Mouse (Mus musculus) embryonic facial prominence, embryonic 14.5 days (tissue): ENCODE measurements around the gene Epo. TPM values are rescaled to one million over a fixed set of nuclear protein-coding genes. Genes with fewer than 3 reads are reported as not detected.

Experiments used
- ATAC-seq: fragments of 200-750 bp; cut with Nextera tagmentation; 2 replicates; pipeline ENCODE4 v1.8.0; 2017; ENCODE audit warnings: low read depth, moderate number of reproducible peaks, moderate TSS enrichment
- DNase-seq: peaks from one replicate; pipeline ENCODE4 v3.0.0-alpha.2; 2015; ENCODE audit warnings: low spot score
- H3K27ac ChIP-seq: fragments of 300-500 bp; sonication (generic); replicated peaks from 2 replicates; pipeline ENCODE4 v1.5.1; 2014; ENCODE audit warnings: low read depth, mild to moderate bottlenecking, low read length, moderate library complexity
- H3K27me3 ChIP-seq: fragments of 300-500 bp; sonication (generic); replicated peaks from 2 replicates; pipeline ENCODE4 v1.6.1; 2014; ENCODE audit warnings: low read length; ENCODE audit not compliant: control insufficient read depth, insufficient read depth
- H3K36me3 ChIP-seq: fragments of 300-500 bp; sonication (generic); 2 replicates; pipeline ENCODE4 v1.6.1; 2014; ENCODE audit warnings: low read length, mixed read lengths; ENCODE audit not compliant: control insufficient read depth, insufficient read depth
- H3K4me1 ChIP-seq: fragments of 300-500 bp; sonication (generic); 2 replicates; pipeline ENCODE4 v1.6.1; 2014; ENCODE audit warnings: antibody characterized with exemption, low read length; ENCODE audit not compliant: control insufficient read depth, insufficient read depth
- H3K4me2 ChIP-seq: fragments of 300-500 bp; sonication (generic); 2 replicates; pipeline ENCODE4 v1.6.1; 2014; ENCODE audit warnings: low read depth, mild to moderate bottlenecking, low read length, moderate library complexity, mixed read lengths
- H3K4me3 ChIP-seq: fragments of 300-500 bp; sonication (generic); 2 replicates; pipeline ENCODE4 v1.5.1; 2014; ENCODE audit warnings: low read depth, mild to moderate bottlenecking, low read length
- H3K9ac ChIP-seq: fragments of 300-500 bp; sonication (generic); 2 replicates; pipeline ENCODE4 v1.6.1; 2014; ENCODE audit warnings: low read depth, mild to moderate bottlenecking, low read length, moderate library complexity, mixed read lengths
- H3K9me3 ChIP-seq: fragments of 300-500 bp; sonication (generic); 2 replicates; pipeline ENCODE4 v1.6.1; 2016; ENCODE audit warnings: low read length; ENCODE audit not compliant: control insufficient read depth
- WGBS: fragments of 180-500 bp; shearing (Covaris S2); extraction: QIAGEN DNeasy Blood & Tissue Kit; methylation state at CpG from one replicate; pipeline ENCODE4 v1.1.7; 2014; 5-methylcytosine and 5-hydroxymethylcytosine counted together
- polyA plus RNA-seq: library from polyadenylated mRNA; unstranded; fragments of >200 nt; fragmentation: Nextera tagmentation; extraction: Ambion mirVana; gene quantifications from 2 replicates; pipeline ENCODE4 v1.2.1, GENCODE M21; 2014

The Epo gene
- polyA plus RNA-seq, 1 experiment from 2014 or later: not detected

GRCm38 (mm10) chr5:137519691-137520550 is 13.1 kb downstream of the Epo start:
- Histone ChIP-seq H3K4me2 (no peak overlapping the region), H3K4me3 (no peak overlapping the region), H3K4me1 (no peaks in the 10 kb centered on the region), H3K9ac (no peak overlapping the region), H3K36me3 (peaks cover 77% of the 10 kb centered on the region), H3K27me3 (no peaks in the 10 kb centered on the region), H3K27ac (no peak overlapping the region), H3K9me3 (no peaks in the 10 kb centered on the region)
- no peak for DNase-seq
- ATAC-seq: no peak
- 90% methylated on average over 27 of the region's 27 CpGs for WGBS

GRCm38 (mm10) chr5:137518436-137518835 is 14.6 kb downstream of the Epo start, which contains the start of gene Gigyf1:
Gene Gigyf1, plus strand, starts transcription at chr5:137518548.
- ATAC-seq (no peak), DNase-seq (no peak)
- H3K27me3 ChIP-seq: no peaks in the 10 kb centered on the region
- no peak within 1 kb of the TSS for H3K4me3 ChIP-seq
- no peaks in the 10 kb centered on the region for H3K9me3 ChIP-seq
- 70% methylated on average over 5 of the region's 5 CpGs for WGBS
- no peak within 1 kb of the TSS for H3K27ac ChIP-seq
- H3K4me2 ChIP-seq: no peak within 1 kb of the TSS
- H3K9ac ChIP-seq: no peak within 1 kb of the TSS
- no peaks in the 10 kb centered on the region for H3K4me1 ChIP-seq
- peaks cover 69% of the 10 kb centered on the region for H3K36me3 ChIP-seq

GRCm38 (mm10) chr5:137514811-137515210 is 18.2 kb downstream of the Epo start:
- no peak overlapping the region for H3K4me2 ChIP-seq
- no peak for ATAC-seq
- H3K27ac ChIP-seq: no peak overlapping the region
- no peaks in the 10 kb centered on the region for H3K27me3 ChIP-seq
- H3K9me3 ChIP-seq: no peaks in the 10 kb centered on the region
- 95% methylated on average over 3 of the region's 3 CpGs for WGBS
- no peak for DNase-seq
- H3K36me3 ChIP-seq: peaks cover 33% of the 10 kb centered on the region
- H3K9ac ChIP-seq: no peak overlapping the region
- no peak overlapping the region for H3K4me3 ChIP-seq
- H3K4me1 ChIP-seq: peaks cover 6% of the 10 kb centered on the region; the same call in 1 of the 2 replicates

DNA sequence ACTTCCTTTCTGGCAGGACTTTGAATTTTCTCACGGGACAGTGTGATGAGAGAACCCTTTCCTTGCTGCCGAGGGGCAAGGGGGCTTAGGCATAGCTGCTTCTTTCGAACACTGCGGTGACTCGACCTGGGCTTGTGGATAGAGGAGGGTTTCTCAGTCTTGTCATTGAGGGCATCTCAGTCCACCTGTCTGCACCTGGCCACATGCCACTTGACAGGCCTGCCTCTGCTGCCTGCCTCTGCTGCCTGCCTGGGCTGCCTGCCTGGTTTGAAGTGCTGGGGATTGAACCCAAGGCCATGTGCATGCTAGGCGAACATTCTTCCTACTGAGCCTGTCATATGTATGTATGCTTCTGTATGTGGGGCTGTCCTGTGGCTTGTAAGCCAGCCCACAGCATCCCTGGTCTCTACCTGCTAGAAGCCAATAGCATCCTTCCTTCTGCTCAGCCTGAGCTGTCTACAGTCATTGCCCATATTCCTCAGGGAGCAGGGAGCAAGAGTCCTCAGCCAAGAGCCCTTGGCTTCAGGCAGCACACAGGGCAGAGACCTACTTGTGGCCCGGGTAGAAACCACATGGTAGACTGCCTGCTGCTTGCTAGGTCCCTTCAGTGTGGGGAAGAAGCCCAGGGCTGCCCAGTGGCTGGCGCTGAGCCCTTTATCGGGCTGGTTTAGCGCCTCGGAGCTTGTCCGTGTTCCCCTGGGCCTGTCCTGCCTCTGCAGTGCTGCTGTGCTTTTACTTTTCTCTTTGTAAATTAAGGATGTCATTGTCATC is 18.9 kb downstream of the Epo start:
- Histone ChIP-seq H3K4me1 (peaks cover 6% of the 10 kb centered on the region; the same call in 1 of the 2 replicates), H3K4me3 (no peak overlapping the region), H3K4me2 (no peak overlapping the region), H3K27me3 (no peaks in the 10 kb centered on the region), H3K9me3 (no peaks in the 10 kb centered on the region), H3K27ac (no peak overlapping the region), H3K36me3 (peaks cover 26% of the 10 kb centered on the region; the same call in 1 of the 2 replicates), H3K9ac (no peak overlapping the region)
- WGBS: 88% methylated on average over 12 of the region's 12 CpGs
- DNase-seq (no peak), ATAC-seq (no peak)

DNA sequence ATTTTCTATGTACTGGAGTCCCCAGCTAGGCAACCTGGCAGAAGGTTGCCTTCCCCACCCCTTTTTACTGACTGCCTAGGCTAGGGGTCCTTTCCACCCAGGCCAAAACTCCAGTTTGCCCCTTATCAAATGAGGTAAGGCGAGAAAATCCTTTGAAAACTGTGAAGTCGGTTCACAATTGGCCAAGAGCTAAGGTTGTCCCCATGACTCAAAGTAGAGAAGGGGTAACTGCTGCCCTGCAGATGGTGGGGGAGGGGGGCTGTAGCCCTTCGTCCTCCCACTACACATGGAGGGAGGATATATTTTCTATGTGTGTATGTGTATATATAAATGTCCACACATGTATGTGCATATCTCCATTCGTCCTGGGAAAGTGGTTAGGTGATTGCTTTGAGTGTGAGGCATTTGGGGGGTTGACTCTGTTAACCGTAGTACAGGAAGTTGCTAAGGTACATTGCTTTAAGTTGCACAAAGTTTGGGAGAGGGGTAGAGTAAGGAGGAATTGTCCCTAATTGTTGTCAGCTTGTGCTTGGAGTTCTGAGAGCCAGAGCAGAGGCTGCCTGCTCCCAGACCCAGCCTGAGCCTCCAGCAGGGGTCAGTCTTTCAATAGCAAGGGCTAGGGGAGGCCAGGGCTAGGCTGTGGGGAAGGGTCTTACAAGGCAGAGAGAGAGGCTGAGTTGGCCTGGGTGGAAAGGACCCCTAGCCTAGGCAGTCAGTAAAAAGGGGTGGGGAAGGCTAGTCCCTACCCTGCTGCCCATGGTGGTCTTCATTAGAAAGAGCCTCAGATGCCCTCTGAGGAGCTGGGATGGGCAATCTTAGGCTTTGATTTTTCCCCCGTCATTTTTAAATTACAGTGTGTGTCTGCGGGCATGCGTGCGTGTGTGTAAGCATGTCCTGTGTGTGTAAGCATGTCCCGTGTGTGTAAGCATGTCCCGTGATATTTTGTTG is 19.9 kb downstream of the Epo start:
- ATAC-seq (peak; percentile 38; the same call in 1 of the 2 replicates), DNase-seq (peak; percentile 44)
- no peaks in the 10 kb centered on the region for H3K27me3 ChIP-seq
- no peaks in the 10 kb centered on the region for H3K9me3 ChIP-seq
- H3K4me3 ChIP-seq: no peak overlapping the region
- 68% methylated on average over 11 of the region's 11 CpGs for WGBS
- H3K9ac ChIP-seq: peak overlapping the region; percentile 15; the same call in 1 of the 2 replicates
- H3K36me3 ChIP-seq: peaks cover 16% of the 10 kb centered on the region; the same call in 1 of the 2 replicates
- no peak overlapping the region for H3K27ac ChIP-seq
- no peak overlapping the region for H3K4me2 ChIP-seq
- peaks cover 6% of the 10 kb centered on the region; the same call in 1 of the 2 replicates for H3K4me1 ChIP-seq

GRCm38 (mm10) chr5:137511706-137512105 is 21.3 kb downstream of the Epo start:
- Histone ChIP-seq H3K9me3 (no peaks in the 10 kb centered on the region), H3K4me3 (peak overlapping the region; percentile 95), H3K4me2 (peak overlapping the region; percentile 88), H3K36me3 (0 out of 2 replicates have a peak, but pooled peaks cover 7% of the 10 kb centered on the region), H3K27ac (no peak overlapping the region), H3K9ac (peak overlapping the region; percentile 98; the same call in 1 of the 2 replicates), H3K4me1 (peaks cover 6% of the 10 kb centered on the region; the same call in 1 of the 2 replicates), H3K27me3 (no peaks in the 10 kb centered on the region)
- ATAC-seq (no peak), DNase-seq (no peak)
- 80% methylated on average over 3 of the region's 3 CpGs for WGBS

- peak overlapping the region; percentile 98 for H3K9ac ChIP-seq
- peak; percentile 27; the same call in 1 of the 2 replicates for ATAC-seq
- H3K36me3 ChIP-seq: 0 out of 2 replicates have a peak, but pooled peaks cover 7% of the 10 kb centered on the region
- DNase-seq: no peak
- H3K27me3 ChIP-seq: no peaks in the 10 kb centered on the region
- peak overlapping the region; percentile 88 for H3K27ac ChIP-seq
- H3K4me1 ChIP-seq: peaks cover 6% of the 10 kb centered on the region; the same call in 1 of the 2 replicates
- WGBS: 0% methylated on average over 10 of the region's 83 CpGs
- H3K4me3 ChIP-seq: peak overlapping the region; percentile 95
- H3K9me3 ChIP-seq: no peaks in the 10 kb centered on the region
- H3K4me2 ChIP-seq: peak overlapping the region; percentile 88
Measured at GRCm38 (mm10) chr5:137510573-137511390, 22.3 kb downstream of the Epo start.
